Mouse (Mus musculus): ENCODE data around the gene Elovl5. TPM values are rescaled to one million over a fixed set of nuclear protein-coding genes. Genes with fewer than 3 reads are reported as not detected.

Elovl5 gene
- 73.3 and 73.8 TPM in 2 replicates for polyA plus RNA-seq (2015; fragmentation: Nextera tagmentation; extraction: Ambion mirVana)

- H3K4me2 ChIP-seq (ENCODE audit: low read length), result peak within 1 kb of the TSS; percentile 56
Measured at GRCm38 (mm10) chr9:77917074-77917621, at the start of gene Elovl5. Gene Elovl5 (plus strand): TSS chr9:77917364.

GRCm38 (mm10) chr9:77891501-77891900 is 25.7 kb upstream of the Elovl5 start:
- no peaks in the 10 kb centered on the region for H3K27me3 ChIP-seq (replicated peaks; ENCODE audit: control insufficient read depth, insufficient read depth, low read length)
- 67% methylated on average over 4 of the region's 4 CpGs for WGBS
- H3K4me2 ChIP-seq (ENCODE audit: low read length), result no peak overlapping the region
- H3K36me3 ChIP-seq (ENCODE audit: control insufficient read depth, insufficient read depth, low read length), result no peaks in the 10 kb centered on the region
- no peak overlapping the region for H3K4me3 ChIP-seq (ENCODE audit: low read length)
- H3K27ac ChIP-seq (ENCODE audit: low read depth, low read length), result no peak overlapping the region
- no peak overlapping the region for H3K9ac ChIP-seq (ENCODE audit: low read depth, low read length)
- ATAC-seq, result no peak
- H3K9me3 ChIP-seq (ENCODE audit: control insufficient read depth, low read length), result no peaks in the 10 kb centered on the region
- no peaks in the 10 kb centered on the region for H3K4me1 ChIP-seq (ENCODE audit: control insufficient read depth, insufficient read depth, low read depth, low read length)

More at GRCm38 (mm10) chr9:77917074-77917621, at the start of gene Elovl5:
- WGBS, result under 1% methylated on average over 42 of the region's 42 CpGs
- no peaks in the 10 kb centered on the region for H3K9me3 ChIP-seq (ENCODE audit: control insufficient read depth, low read length)
- H3K27me3 ChIP-seq (replicated peaks; ENCODE audit: control insufficient read depth, insufficient read depth, low read length), result no peaks in the 10 kb centered on the region
- H3K27ac ChIP-seq (ENCODE audit: low read depth, low read length), result peak within 1 kb of the TSS; percentile 92
- H3K36me3 ChIP-seq (ENCODE audit: control insufficient read depth, insufficient read depth, low read length), result no peaks in the 10 kb centered on the region
- ATAC-seq, result peak; percentile 96
- H3K4me1 ChIP-seq (ENCODE audit: control insufficient read depth, insufficient read depth, low read depth, low read length), result peaks cover 11% of the 10 kb centered on the region
- peak within 1 kb of the TSS; percentile 83 for H3K9ac ChIP-seq (ENCODE audit: low read depth, low read length)
- H3K4me3 ChIP-seq (ENCODE audit: low read length), result peak within 1 kb of the TSS; percentile 71

- ATAC-seq, result no peak
- H3K9me3 ChIP-seq (ENCODE audit: control insufficient read depth, low read length), result no peaks in the 10 kb centered on the region
Measured at GRCm38 (mm10) chr9:77898551-77898950, 18.6 kb upstream of the Elovl5 start.

GRCm38 (mm10) chr9:77904133-77904532 is 13.0 kb upstream of the Elovl5 start:
- H3K27ac ChIP-seq (ENCODE audit: low read depth, low read length), result no peak overlapping the region
- ATAC-seq, result no peak
- no peaks in the 10 kb centered on the region for H3K4me1 ChIP-seq (ENCODE audit: control insufficient read depth, insufficient read depth, low read depth, low read length)
- H3K4me3 ChIP-seq (ENCODE audit: low read length), result no peak overlapping the region
- no peak overlapping the region for H3K4me2 ChIP-seq (ENCODE audit: low read length)
- H3K36me3 ChIP-seq (ENCODE audit: control insufficient read depth, insufficient read depth, low read length), result no peaks in the 10 kb centered on the region
- no peak overlapping the region for H3K9ac ChIP-seq (ENCODE audit: low read depth, low read length)
- no peaks in the 10 kb centered on the region for H3K9me3 ChIP-seq (ENCODE audit: control insufficient read depth, low read length)
- 89% methylated on average over 2 of the region's 2 CpGs for WGBS
- H3K27me3 ChIP-seq (replicated peaks; ENCODE audit: control insufficient read depth, insufficient read depth, low read length), result no peaks in the 10 kb centered on the region

More at GRCm38 (mm10) chr9:77898551-77898950, 18.6 kb upstream of the Elovl5 start:
- Histone ChIP-seq H3K27ac (ENCODE audit: low read depth, low read length) (no peak overlapping the region), H3K4me1 (ENCODE audit: control insufficient read depth, insufficient read depth, low read depth, low read length) (no peaks in the 10 kb centered on the region), H3K27me3 (replicated peaks; ENCODE audit: control insufficient read depth, insufficient read depth, low read length) (no peaks in the 10 kb centered on the region), H3K9ac (ENCODE audit: low read depth, low read length) (no peak overlapping the region), H3K4me2 (ENCODE audit: low read length) (no peak overlapping the region), H3K4me3 (ENCODE audit: low read length) (no peak overlapping the region), H3K36me3 (ENCODE audit: control insufficient read depth, insufficient read depth, low read length) (no peaks in the 10 kb centered on the region)
- WGBS, result 72% methylated on average over 7 of the region's 7 CpGs

- 13% methylated on average over 10 of the region's 10 CpGs for WGBS
- Histone ChIP-seq H3K27ac (ENCODE audit: low read depth, low read length) (peak overlapping the region; percentile 96), H3K9me3 (ENCODE audit: control insufficient read depth, low read length) (no peaks in the 10 kb centered on the region), H3K4me1 (ENCODE audit: control insufficient read depth, insufficient read depth, low read depth, low read length) (peaks cover 8% of the 10 kb centered on the region), H3K36me3 (ENCODE audit: control insufficient read depth, insufficient read depth, low read length) (no peaks in the 10 kb centered on the region), H3K9ac (ENCODE audit: low read depth, low read length) (peak overlapping the region; percentile 85), H3K27me3 (replicated peaks; ENCODE audit: control insufficient read depth, insufficient read depth, low read length) (no peaks in the 10 kb centered on the region), H3K4me3 (ENCODE audit: low read length) (peak overlapping the region; percentile 67), H3K4me2 (ENCODE audit: low read length) (peak overlapping the region; percentile 67)
- peak; percentile 5; the same call in 1 of the 2 replicates for ATAC-seq
Measured at GRCm38 (mm10) chr9:77909572-77910269, 7.4 kb upstream of the Elovl5 start.

GRCm38 (mm10) chr9:77910270-77911240 is 6.6 kb upstream of the Elovl5 start:
- Histone ChIP-seq H3K27ac (ENCODE audit: low read depth, low read length) (peak overlapping the region; percentile 96), H3K9ac (ENCODE audit: low read depth, low read length) (peak overlapping the region; percentile 85), H3K36me3 (ENCODE audit: control insufficient read depth, insufficient read depth, low read length) (no peaks in the 10 kb centered on the region), H3K4me3 (ENCODE audit: low read length) (peak overlapping the region; percentile 67), H3K9me3 (ENCODE audit: control insufficient read depth, low read length) (no peaks in the 10 kb centered on the region), H3K4me2 (ENCODE audit: low read length) (peak overlapping the region; percentile 67), H3K4me1 (ENCODE audit: control insufficient read depth, insufficient read depth, low read depth, low read length) (peaks cover 8% of the 10 kb centered on the region), H3K27me3 (replicated peaks; ENCODE audit: control insufficient read depth, insufficient read depth, low read length) (no peaks in the 10 kb centered on the region)
- peak; percentile 98 for ATAC-seq
- under 1% methylated on average over 58 of the region's 68 CpGs for WGBS

GRCm38 (mm10) chr9:77911508-77912229 is 5.5 kb upstream of the Elovl5 start:
- no peak for ATAC-seq
- Histone ChIP-seq H3K4me1 (ENCODE audit: control insufficient read depth, insufficient read depth, low read depth, low read length) (peaks cover 8% of the 10 kb centered on the region), H3K4me2 (ENCODE audit: low read length) (peak overlapping the region; percentile 67), H3K4me3 (ENCODE audit: low read length) (peak overlapping the region; percentile 67), H3K36me3 (ENCODE audit: control insufficient read depth, insufficient read depth, low read length) (no peaks in the 10 kb centered on the region), H3K9ac (ENCODE audit: low read depth, low read length) (no peak overlapping the region), H3K27ac (ENCODE audit: low read depth, low read length) (peak overlapping the region; percentile 96), H3K27me3 (replicated peaks; ENCODE audit: control insufficient read depth, insufficient read depth, low read length) (no peaks in the 10 kb centered on the region), H3K9me3 (ENCODE audit: control insufficient read depth, low read length) (no peaks in the 10 kb centered on the region)
- WGBS, result 54% methylated on average over 7 of the region's 7 CpGs

GRCm38 (mm10) chr9:77912246-77912645 is 4.9 kb upstream of the Elovl5 start:
- Histone ChIP-seq H3K4me3 (ENCODE audit: low read length) (no peak overlapping the region), H3K9me3 (ENCODE audit: control insufficient read depth, low read length) (no peaks in the 10 kb centered on the region), H3K27ac (ENCODE audit: low read depth, low read length) (no peak overlapping the region), H3K4me1 (ENCODE audit: control insufficient read depth, insufficient read depth, low read depth, low read length) (peaks cover 8% of the 10 kb centered on the region), H3K27me3 (replicated peaks; ENCODE audit: control insufficient read depth, insufficient read depth, low read length) (no peaks in the 10 kb centered on the region), H3K9ac (ENCODE audit: low read depth, low read length) (no peak overlapping the region), H3K4me2 (ENCODE audit: low read length) (no peak overlapping the region), H3K36me3 (ENCODE audit: control insufficient read depth, insufficient read depth, low read length) (no peaks in the 10 kb centered on the region)
- WGBS, result 87% methylated on average over 6 of the region's 6 CpGs
- ATAC-seq, result no peak
